Mouse (Mus musculus) embryonic facial prominence, embryonic 11.5 days (tissue): ENCODE results near the gene Mul1. TPM values are rescaled to one million over a fixed set of nuclear protein-coding genes. Genes with fewer than 3 reads are reported as not detected.
A peak's percentile ranks its signal among the peaks of the same experiment; 100 is the strongest.

ENCODE experiments used
- ATAC-seq: fragments of 200-750 bp; cut with Nextera tagmentation; replicated peaks from 2 replicates; pipeline ENCODE4 v1.8.0; 2017; ENCODE audit warnings: low read depth; ENCODE audit not compliant: insufficient number of reproducible peaks, low FRiP score, low TSS enrichment
- DNase-seq: peaks from one replicate; pipeline ENCODE4 v3.0.0-alpha.2; 2015; ENCODE audit warnings: low spot score
- H3K27ac ChIP-seq: fragments of 300-500 bp; sonication (generic); replicated peaks from 2 replicates; pipeline ENCODE4 v1.5.1; 2014; ENCODE audit warnings: mild to moderate bottlenecking, low read depth, low read length, control low read depth
- H3K27me3 ChIP-seq: fragments of 300-500 bp; sonication (generic); 2 replicates; pipeline ENCODE4 v1.6.1; 2014; ENCODE audit warnings: mild to moderate bottlenecking, low read length, moderate library complexity, mixed read lengths; ENCODE audit not compliant: control insufficient read depth, insufficient read depth
- H3K36me3 ChIP-seq: fragments of 300-500 bp; sonication (generic); replicated peaks from 2 replicates; pipeline ENCODE4 v1.6.1; 2014; ENCODE audit warnings: low read depth, mild to moderate bottlenecking, low read length, moderate library complexity, mixed read lengths; ENCODE audit not compliant: control insufficient read depth, insufficient read depth
- H3K4me1 ChIP-seq: fragments of 300-500 bp; sonication (generic); 2 replicates; pipeline ENCODE4 v1.6.1; 2014; ENCODE audit warnings: low read length, mixed read lengths; ENCODE audit not compliant: control insufficient read depth, insufficient read depth
- H3K4me2 ChIP-seq: fragments of 300-500 bp; sonication (generic); 2 replicates; pipeline ENCODE4 v1.6.1; 2014; ENCODE audit warnings: low read depth, mild to moderate bottlenecking, control low read depth, low read length, moderate library complexity
- H3K4me3 ChIP-seq: fragments of 300-500 bp; sonication (generic); 2 replicates; pipeline ENCODE4 v1.5.1; 2014; ENCODE audit warnings: low read depth, low read length, control low read depth
- H3K9ac ChIP-seq: fragments of 300-500 bp; sonication (generic); replicated peaks from 2 replicates; pipeline ENCODE4 v1.6.1; 2014; ENCODE audit warnings: mild to moderate bottlenecking, control low read depth, low read length
- H3K9me3 ChIP-seq: fragments of 300-500 bp; sonication (generic); replicated peaks from 2 replicates; pipeline ENCODE4 v1.6.1; 2016; ENCODE audit warnings: mild to moderate bottlenecking, low read length, inconsistent platforms, mixed read lengths; ENCODE audit not compliant: control insufficient read depth
- WGBS: fragments of 180-500 bp; shearing (Covaris S2); extraction: QIAGEN DNeasy Blood & Tissue Kit; methylation state at CpG from one replicate; pipeline ENCODE4 v1.1.7; 2014; 5-methylcytosine and 5-hydroxymethylcytosine counted together
- polyA plus RNA-seq: library from polyadenylated mRNA; unstranded; fragments of >200 nt; fragmentation: Nextera tagmentation; extraction: Ambion mirVana; gene quantifications from 2 replicates; pipeline ENCODE4 v1.2.1, GENCODE M21; 2014

Mul1 gene
- polyA plus RNA-seq, 1 experiment from 2014 or later: 18.0 TPM

GRCm38 (mm10) chr4:138454571-138455140 is 20.2 kb downstream of the Mul1 start:
- no peak for ATAC-seq
- peaks cover 6% of the 10 kb centered on the region for H3K4me1 ChIP-seq
- peak; percentile 64 for DNase-seq
- no peaks in the 10 kb centered on the region for H3K9me3 ChIP-seq
- peak overlapping the region; percentile 82 for H3K9ac ChIP-seq
- peak overlapping the region; percentile 77 for H3K4me3 ChIP-seq
- under 1% methylated on average over 68 of the region's 78 CpGs for WGBS
- peak overlapping the region; percentile 59 for H3K27ac ChIP-seq
- H3K27me3 ChIP-seq: peaks cover 26% of the 10 kb centered on the region
- no peaks in the 10 kb centered on the region for H3K36me3 ChIP-seq
- H3K4me2 ChIP-seq: peak overlapping the region; percentile 99

- WGBS: under 1% methylated on average over 54 of the region's 58 CpGs
- ATAC-seq: no peak
- H3K4me3 ChIP-seq: peak overlapping the region; percentile 77
- peak overlapping the region; percentile 59 for H3K27ac ChIP-seq
- H3K4me2 ChIP-seq: peak overlapping the region; percentile 99
- peaks cover 6% of the 10 kb centered on the region for H3K4me1 ChIP-seq
- peak; percentile 47 for DNase-seq
- no peaks in the 10 kb centered on the region for H3K9me3 ChIP-seq
- no peaks in the 10 kb centered on the region for H3K36me3 ChIP-seq
- peak overlapping the region; percentile 82 for H3K9ac ChIP-seq
- peaks cover 26% of the 10 kb centered on the region for H3K27me3 ChIP-seq
Measured at GRCm38 (mm10) chr4:138455141-138455955, 20.9 kb downstream of the Mul1 start.

GRCm38 (mm10) chr4:138455956-138456341 is 21.5 kb downstream of the Mul1 start:
- Histone ChIP-seq H3K36me3 (no peaks in the 10 kb centered on the region), H3K4me2 (peak overlapping the region; percentile 99), H3K4me3 (peak overlapping the region; percentile 77), H3K9me3 (no peaks in the 10 kb centered on the region), H3K4me1 (peaks cover 6% of the 10 kb centered on the region), H3K27me3 (peaks cover 26% of the 10 kb centered on the region), H3K27ac (no peak overlapping the region), H3K9ac (peak overlapping the region; percentile 82)
- ATAC-seq (no peak), DNase-seq (no peak)
- WGBS: 0% methylated on average over 15 of the region's 17 CpGs

- Histone ChIP-seq H3K4me2 (peak overlapping the region; percentile 99), H3K36me3 (no peaks in the 10 kb centered on the region), H3K4me1 (peaks cover 6% of the 10 kb centered on the region), H3K9ac (peak overlapping the region; percentile 82; the same call in 1 of the 2 replicates), H3K27me3 (peaks cover 21% of the 10 kb centered on the region), H3K27ac (no peak overlapping the region), H3K4me3 (peak overlapping the region; percentile 77), H3K9me3 (no peaks in the 10 kb centered on the region)
- no peak for DNase-seq
- no peak for ATAC-seq
- WGBS: 7% methylated on average over 7 of the region's 8 CpGs
Measured at GRCm38 (mm10) chr4:138456536-138456935, 22.1 kb downstream of the Mul1 start.

GRCm38 (mm10) chr4:138457091-138457490 is 22.6 kb downstream of the Mul1 start:
- H3K27ac ChIP-seq: no peak overlapping the region
- ATAC-seq (no peak), DNase-seq (no peak)
- H3K36me3 ChIP-seq: no peaks in the 10 kb centered on the region
- H3K4me2 ChIP-seq: no peak overlapping the region
- H3K4me3 ChIP-seq: no peak overlapping the region
- no peaks in the 10 kb centered on the region for H3K9me3 ChIP-seq
- peaks cover 19% of the 10 kb centered on the region for H3K27me3 ChIP-seq
- peaks cover 6% of the 10 kb centered on the region for H3K4me1 ChIP-seq
- H3K9ac ChIP-seq: no peak overlapping the region
- WGBS: 41% methylated on average over 4 of the region's 4 CpGs

GRCm38 (mm10) chr4:138458171-138458570 is 23.7 kb downstream of the Mul1 start:
- no peak overlapping the region for H3K9ac ChIP-seq
- DNase-seq: no peak
- H3K27ac ChIP-seq: no peak overlapping the region
- H3K36me3 ChIP-seq: no peaks in the 10 kb centered on the region
- 73% methylated on average over 7 of the region's 7 CpGs for WGBS
- peaks cover 18% of the 10 kb centered on the region for H3K27me3 ChIP-seq
- H3K4me2 ChIP-seq: no peak overlapping the region
- no peaks in the 10 kb centered on the region for H3K9me3 ChIP-seq
- H3K4me3 ChIP-seq: no peak overlapping the region
- peaks cover 8% of the 10 kb centered on the region for H3K4me1 ChIP-seq
- ATAC-seq: no peak

GRCm38 (mm10) chr4:138458735-138459440 is 24.4 kb downstream of the Mul1 start:
- ATAC-seq (no peak), DNase-seq (no peak)
- no peak overlapping the region for H3K27ac ChIP-seq
- 44% methylated on average over 5 of the region's 5 CpGs for WGBS
- no peak overlapping the region for H3K4me2 ChIP-seq
- peaks cover 3% of the 10 kb centered on the region for H3K4me1 ChIP-seq
- H3K27me3 ChIP-seq: peaks cover 13% of the 10 kb centered on the region
- H3K9me3 ChIP-seq: no peaks in the 10 kb centered on the region
- H3K9ac ChIP-seq: no peak overlapping the region
- no peak overlapping the region for H3K4me3 ChIP-seq
- H3K36me3 ChIP-seq: no peaks in the 10 kb centered on the region

- no peak for DNase-seq
- H3K4me1 ChIP-seq: peaks cover 6% of the 10 kb centered on the region
- H3K27ac ChIP-seq: no peak overlapping the region
- H3K9me3 ChIP-seq: no peaks in the 10 kb centered on the region
- no peak overlapping the region for H3K4me3 ChIP-seq
- 74% methylated on average over 6 of the region's 6 CpGs for WGBS
- no peak for ATAC-seq
- peaks cover 11% of the 10 kb centered on the region for H3K27me3 ChIP-seq
- H3K4me2 ChIP-seq: no peak overlapping the region
- no peaks in the 10 kb centered on the region for H3K36me3 ChIP-seq
- H3K9ac ChIP-seq: no peak overlapping the region
Measured at GRCm38 (mm10) chr4:138459775-138460174, 25.3 kb downstream of the Mul1 start.
